Mouse (Mus musculus) heart, embryonic 10.5 days (tissue): ENCODE measurements around the gene Stxbp6. TPM values are rescaled to one million over a fixed set of nuclear protein-coding genes. Genes with fewer than 3 reads are reported as not detected.

ENCODE experiments used
- DNase-seq: peaks from one replicate; pipeline ENCODE4 v3.0.0-alpha.2; 2017; ENCODE audit warnings: low spot score
- H3K27ac ChIP-seq: fragments of 300-500 bp; sonication (generic); 2 replicates; pipeline ENCODE4 v1.5.1; 2016; ENCODE audit warnings: mild to moderate bottlenecking
- H3K27me3 ChIP-seq: fragments of 300-500 bp; sonication (generic); 2 replicates; pipeline ENCODE4 v1.6.1; 2016; ENCODE audit warnings: mild to moderate bottlenecking; ENCODE audit not compliant: poor library complexity, insufficient read depth, severe bottlenecking
- H3K36me3 ChIP-seq: fragments of 300-500 bp; sonication (generic); 2 replicates; pipeline ENCODE4 v1.6.1; 2016; ENCODE audit warnings: mild to moderate bottlenecking, moderate library complexity
- H3K4me1 ChIP-seq: fragments of 300-500 bp; sonication (generic); 2 replicates; pipeline ENCODE4 v1.6.1; 2016; ENCODE audit warnings: mild to moderate bottlenecking
- H3K4me3 ChIP-seq: fragments of 300-500 bp; sonication (generic); 2 replicates; pipeline ENCODE4 v1.5.1; 2016; ENCODE audit warnings: mild to moderate bottlenecking, moderate library complexity
- H3K9me3 ChIP-seq: fragments of 300-500 bp; sonication (generic); 2 replicates; pipeline ENCODE4 v1.6.1; 2016; ENCODE audit warnings: mild to moderate bottlenecking, moderate library complexity
- WGBS: fragments of 180-500 bp; shearing (Covaris S2); methylation state at CpG from one replicate; pipeline ENCODE4 v1.1.7; 2016; 5-methylcytosine and 5-hydroxymethylcytosine counted together
- polyA plus RNA-seq: library from polyadenylated mRNA; unstranded; fragments of >200 nt; fragmentation: Nextera tagmentation; extraction: Ambion mirVana; gene quantifications from 2 replicates; pipeline ENCODE4 v1.2.1, GENCODE M21; 2016

The Stxbp6 gene
- polyA plus RNA-seq, 1 experiment from 2014 or later: 15.6 TPM

DNA sequence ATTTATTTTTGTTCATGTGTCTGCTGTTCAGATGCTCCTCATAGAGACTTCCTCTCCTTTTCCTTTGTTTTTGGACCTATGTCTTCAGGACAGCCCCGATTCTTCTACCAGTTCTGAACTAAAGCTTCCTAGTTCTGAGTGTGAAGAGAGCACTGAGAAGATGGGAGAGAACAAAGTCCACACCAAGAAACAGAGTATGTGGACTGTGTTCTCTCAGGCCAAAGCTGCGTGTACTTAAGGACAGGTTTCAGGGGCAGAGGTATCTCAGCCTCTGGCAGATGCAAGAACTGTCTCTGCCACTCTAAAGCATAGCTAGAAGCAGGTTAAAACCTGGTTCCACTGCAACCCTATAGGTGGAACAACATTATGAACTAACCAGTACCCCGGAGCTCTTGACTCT lies 151.2 kb downstream of the Stxbp6 start:
- Histone ChIP-seq H3K4me1 (peaks cover 9% of the 10 kb centered on the region; the same call in 1 of the 2 replicates), H3K27me3 (no peaks in the 10 kb centered on the region), H3K9me3 (no peaks in the 10 kb centered on the region), H3K4me3 (no peak overlapping the region), H3K27ac (no peak overlapping the region), H3K36me3 (no peaks in the 10 kb centered on the region)
- no peak for DNase-seq
- WGBS: 86% methylated on average over 3 of the region's 3 CpGs

DNA sequence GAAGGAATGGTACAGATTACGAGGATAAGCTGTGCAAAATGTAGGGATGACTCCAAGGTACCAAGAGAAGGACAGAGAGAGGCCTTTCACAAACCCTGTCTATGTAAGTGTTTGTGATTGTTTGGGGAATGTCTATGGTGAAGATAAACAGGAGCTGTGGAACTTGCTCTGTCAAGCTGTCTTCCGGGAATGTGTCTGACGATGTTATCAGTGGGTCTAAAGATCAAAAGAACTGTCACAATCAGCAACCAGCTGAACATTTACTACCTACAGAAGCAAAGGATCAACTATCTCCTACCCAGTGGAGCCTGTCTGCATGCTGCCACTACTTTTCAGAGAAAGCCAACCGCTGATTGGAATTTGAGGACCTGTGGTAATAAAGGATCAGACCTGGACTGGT lies 152.3 kb downstream of the Stxbp6 start:
- Histone ChIP-seq H3K9me3 (no peaks in the 10 kb centered on the region), H3K27me3 (no peaks in the 10 kb centered on the region), H3K4me3 (no peak overlapping the region), H3K27ac (no peak overlapping the region), H3K4me1 (peaks cover 6% of the 10 kb centered on the region; the same call in 1 of the 2 replicates), H3K36me3 (no peaks in the 10 kb centered on the region)
- no peak for DNase-seq
- WGBS: 20% methylated on average over 4 of the region's 4 CpGs

- no peak overlapping the region for H3K27ac ChIP-seq
- H3K4me3 ChIP-seq: no peak overlapping the region
- no peak for DNase-seq
- no peaks in the 10 kb centered on the region for H3K9me3 ChIP-seq
- 90% methylated on average over 2 of the region's 2 CpGs for WGBS
- peaks cover 6% of the 10 kb centered on the region; the same call in 1 of the 2 replicates for H3K4me1 ChIP-seq
- no peaks in the 10 kb centered on the region for H3K36me3 ChIP-seq
- no peaks in the 10 kb centered on the region for H3K27me3 ChIP-seq
Measured at GRCm38 (mm10) chr12:44919613-44920012, 154.9 kb downstream of the Stxbp6 start.

DNA sequence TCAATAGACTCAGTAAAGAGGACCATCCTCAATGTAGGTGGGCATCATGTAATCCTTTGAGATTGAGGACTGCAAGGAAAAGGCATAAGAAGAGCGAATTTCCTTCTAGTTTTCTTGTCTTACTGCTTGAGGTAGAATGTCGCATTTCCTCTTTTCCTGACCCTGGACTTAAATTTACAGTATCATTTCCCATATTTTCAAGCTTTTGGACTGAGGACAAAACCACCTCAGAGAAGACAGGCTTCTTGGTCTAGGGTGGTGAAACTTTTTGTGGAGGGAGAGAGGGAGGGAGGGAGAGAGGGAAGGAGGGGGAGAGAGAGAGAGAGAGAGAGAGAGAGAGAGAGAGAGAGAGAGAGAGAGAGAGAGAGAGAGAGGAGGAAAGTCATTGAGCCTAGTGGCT lies 155.6 kb downstream of the Stxbp6 start:
- DNase-seq: no peak
- 83% methylated on average over 2 of the region's 2 CpGs for WGBS
- Histone ChIP-seq H3K27me3 (no peaks in the 10 kb centered on the region), H3K9me3 (no peaks in the 10 kb centered on the region), H3K4me3 (no peak overlapping the region), H3K27ac (no peak overlapping the region), H3K36me3 (no peaks in the 10 kb centered on the region), H3K4me1 (peaks cover 6% of the 10 kb centered on the region; the same call in 1 of the 2 replicates)

DNA sequence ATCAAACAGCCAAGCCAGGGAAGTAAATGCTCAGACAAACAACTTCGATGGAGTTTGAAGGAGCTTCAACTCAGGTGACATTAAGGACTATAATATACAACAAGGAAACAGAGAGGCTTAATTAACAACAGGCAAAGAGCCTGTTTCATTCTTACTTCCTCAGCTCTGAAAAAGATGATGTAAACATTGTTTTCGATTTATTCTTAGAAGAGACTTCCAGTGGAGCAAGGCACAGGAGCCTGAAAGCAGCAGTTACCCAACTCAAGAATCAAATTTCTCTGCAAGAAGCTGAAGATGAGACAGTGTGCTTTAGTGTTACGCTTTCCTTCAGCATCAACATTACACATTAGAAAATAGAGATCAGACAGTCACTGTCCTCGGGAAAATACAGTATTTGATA lies 160.7 kb downstream of the Stxbp6 start:
- H3K4me3 ChIP-seq: no peak overlapping the region
- WGBS: 85% methylated on average over 4 of the region's 4 CpGs
- H3K27ac ChIP-seq: no peak overlapping the region
- no peaks in the 10 kb centered on the region for H3K4me1 ChIP-seq
- H3K9me3 ChIP-seq: no peaks in the 10 kb centered on the region
- no peaks in the 10 kb centered on the region for H3K36me3 ChIP-seq
- H3K27me3 ChIP-seq: no peaks in the 10 kb centered on the region
- no peak for DNase-seq

GRCm38 (mm10) chr12:44908028-44908702 lies 166.3 kb downstream of the Stxbp6 start:
- Histone ChIP-seq H3K4me1 (no peaks in the 10 kb centered on the region), H3K27me3 (no peaks in the 10 kb centered on the region), H3K27ac (no peak overlapping the region), H3K9me3 (no peaks in the 10 kb centered on the region), H3K36me3 (no peaks in the 10 kb centered on the region), H3K4me3 (no peak overlapping the region)
- no peak for DNase-seq
- 84% methylated on average over 3 of the region's 3 CpGs for WGBS

GRCm38 (mm10) chr12:44906001-44906400 lies 168.5 kb downstream of the Stxbp6 start:
- Histone ChIP-seq H3K9me3 (no peaks in the 10 kb centered on the region), H3K4me3 (no peak overlapping the region), H3K27me3 (no peaks in the 10 kb centered on the region), H3K4me1 (no peaks in the 10 kb centered on the region), H3K36me3 (no peaks in the 10 kb centered on the region), H3K27ac (no peak overlapping the region)
- DNase-seq: no peak
- WGBS: 92% methylated on average over 2 of the region's 2 CpGs

DNA sequence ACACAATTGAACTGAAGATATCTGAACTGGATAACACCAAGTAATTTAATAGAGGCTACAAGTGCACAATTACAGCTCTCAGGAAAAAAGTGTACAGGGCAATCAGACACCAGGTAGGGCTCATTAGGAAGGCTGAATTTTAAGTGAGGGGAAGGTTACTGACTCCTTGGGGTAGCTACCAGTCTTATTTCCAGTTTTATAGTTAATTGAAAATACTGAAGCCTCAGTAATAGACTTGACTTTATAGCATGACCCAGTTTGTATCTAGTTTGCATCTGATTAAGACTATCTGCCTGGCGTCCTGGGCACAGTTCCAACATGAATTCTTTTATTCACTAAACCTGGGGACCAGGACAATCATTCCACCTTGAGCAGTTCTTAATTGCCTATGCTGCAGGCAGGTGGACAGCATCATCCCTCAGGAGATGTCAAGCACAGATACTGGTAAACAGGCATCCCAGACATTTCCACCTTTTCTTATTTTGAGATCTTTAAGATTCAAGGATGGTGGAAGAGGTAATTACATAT lies 171.2 kb downstream of the Stxbp6 start:
- Histone ChIP-seq H3K27ac (no peak overlapping the region), H3K4me3 (no peak overlapping the region), H3K27me3 (no peaks in the 10 kb centered on the region), H3K4me1 (no peaks in the 10 kb centered on the region), H3K9me3 (no peaks in the 10 kb centered on the region), H3K36me3 (no peaks in the 10 kb centered on the region)
- no peak for DNase-seq
- 68% methylated on average over 1 of the region's 1 CpGs for WGBS

DNA sequence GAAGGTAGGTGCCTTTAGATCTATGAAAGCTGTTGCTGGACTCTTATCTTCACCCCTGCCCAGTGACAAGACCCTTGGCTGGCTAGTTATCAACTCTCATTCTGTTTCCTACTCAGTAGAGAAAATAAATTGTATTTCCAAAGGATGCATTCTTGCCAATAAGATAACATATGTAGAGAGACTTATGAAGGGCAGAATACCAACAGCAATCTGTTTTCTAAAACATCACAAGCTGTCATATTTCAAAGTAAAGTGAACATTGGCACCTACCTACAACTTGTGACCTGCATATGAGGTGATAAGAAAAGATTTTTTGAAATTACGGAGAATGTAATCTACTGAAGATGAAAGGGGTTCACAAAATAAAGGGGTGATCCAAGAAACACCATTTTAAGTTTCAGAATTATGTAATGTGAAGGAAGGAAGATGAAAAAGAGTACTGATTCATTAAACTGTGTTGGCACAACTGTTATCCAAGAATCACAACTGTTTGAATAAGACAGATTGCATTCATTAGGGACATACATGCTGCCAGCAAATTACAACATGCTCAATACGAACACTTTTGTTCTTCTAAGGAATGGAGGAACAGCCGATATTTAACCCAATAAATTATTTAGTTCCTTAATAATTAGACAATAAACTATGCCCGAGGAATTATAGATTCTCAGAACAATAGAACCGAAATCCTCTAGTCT lies 175.2 kb downstream of the Stxbp6 start:
- H3K4me3 ChIP-seq: no peak overlapping the region
- WGBS: 80% methylated on average over 5 of the region's 5 CpGs
- no peaks in the 10 kb centered on the region for H3K36me3 ChIP-seq
- H3K9me3 ChIP-seq: no peaks in the 10 kb centered on the region
- 0 out of 2 replicates have a peak, but pooled peaks cover 5% of the 10 kb centered on the region for H3K4me1 ChIP-seq
- H3K27me3 ChIP-seq: no peaks in the 10 kb centered on the region
- no peak for DNase-seq
- H3K27ac ChIP-seq: no peak overlapping the region

- Histone ChIP-seq H3K27ac (no peak overlapping the region), H3K4me3 (no peak overlapping the region), H3K36me3 (no peaks in the 10 kb centered on the region), H3K9me3 (no peaks in the 10 kb centered on the region), H3K4me1 (0 out of 2 replicates have a peak, but pooled peaks cover 5% of the 10 kb centered on the region), H3K27me3 (no peaks in the 10 kb centered on the region)
- 75% methylated on average over 1 of the region's 1 CpGs for WGBS
- DNase-seq: no peak
Measured at GRCm38 (mm10) chr12:44896460-44896859, 178.0 kb downstream of the Stxbp6 start.

DNA sequence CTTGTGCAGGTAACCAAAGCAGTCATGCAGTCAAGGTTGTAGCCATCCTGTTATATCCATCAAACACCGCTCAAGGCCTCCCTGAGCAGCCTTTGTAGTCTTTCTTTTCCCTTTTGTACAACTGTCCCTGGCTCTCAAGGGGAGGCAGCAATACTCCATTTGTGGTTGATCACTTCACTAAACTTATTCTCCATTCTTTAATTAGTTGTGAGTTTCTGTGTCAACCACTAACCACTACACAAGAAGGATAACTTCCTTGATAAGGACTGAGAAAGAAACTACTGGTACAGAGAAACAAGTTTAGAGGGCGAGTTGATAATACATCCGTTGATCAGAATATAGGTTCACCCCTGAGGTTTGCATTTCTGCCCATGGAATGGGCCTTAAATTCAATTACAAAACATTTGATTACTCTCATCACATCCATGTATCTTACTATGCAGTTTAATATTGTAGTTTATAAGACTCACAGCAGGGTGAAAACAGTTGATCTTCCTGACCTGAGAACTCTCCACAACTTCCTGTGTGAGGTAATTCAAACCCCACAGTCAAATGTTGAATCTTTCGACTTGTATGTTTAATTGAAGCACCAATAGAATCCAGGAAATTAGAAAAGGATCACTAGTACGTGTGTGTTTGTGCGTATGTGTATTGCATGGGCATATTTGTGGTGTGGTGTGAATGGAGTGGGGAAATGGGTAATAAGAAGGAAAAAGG lies 184.7 kb downstream of the Stxbp6 start:
- Histone ChIP-seq H3K36me3 (no peaks in the 10 kb centered on the region), H3K4me3 (no peak overlapping the region), H3K9me3 (no peaks in the 10 kb centered on the region), H3K4me1 (peaks cover 5% of the 10 kb centered on the region; the same call in 1 of the 2 replicates), H3K27me3 (no peaks in the 10 kb centered on the region), H3K27ac (no peak overlapping the region)
- DNase-seq: no peak
- 87% methylated on average over 6 of the region's 6 CpGs for WGBS

GRCm38 (mm10) chr12:44886826-44887225 lies 187.7 kb downstream of the Stxbp6 start:
- Histone ChIP-seq H3K27ac (0 out of 2 replicates have a peak overlapping the region, but pooled peaks have one; percentile 16), H3K36me3 (no peaks in the 10 kb centered on the region), H3K4me3 (no peak overlapping the region), H3K27me3 (no peaks in the 10 kb centered on the region), H3K4me1 (peaks cover 5% of the 10 kb centered on the region; the same call in 1 of the 2 replicates), H3K9me3 (no peaks in the 10 kb centered on the region)
- WGBS: 41% methylated on average over 3 of the region's 3 CpGs
- no peak for DNase-seq

GRCm38 (mm10) chr12:44872697-44873096 lies 201.8 kb downstream of the Stxbp6 start:
- Histone ChIP-seq H3K4me3 (no peak overlapping the region), H3K27me3 (no peaks in the 10 kb centered on the region), H3K9me3 (no peaks in the 10 kb centered on the region), H3K27ac (no peak overlapping the region), H3K4me1 (no peaks in the 10 kb centered on the region), H3K36me3 (no peaks in the 10 kb centered on the region)
- WGBS: 79% methylated on average over 2 of the region's 2 CpGs
- no peak for DNase-seq
